Mouse (Mus musculus): ENCODE results near the gene Traf6. TPM values are rescaled to one million over a fixed set of nuclear protein-coding genes. Genes with fewer than 3 reads are reported as not detected.

Traf6 gene
- polyA plus RNA-seq, 1 experiment from 2014 or later = 13.7 TPM

DNA sequence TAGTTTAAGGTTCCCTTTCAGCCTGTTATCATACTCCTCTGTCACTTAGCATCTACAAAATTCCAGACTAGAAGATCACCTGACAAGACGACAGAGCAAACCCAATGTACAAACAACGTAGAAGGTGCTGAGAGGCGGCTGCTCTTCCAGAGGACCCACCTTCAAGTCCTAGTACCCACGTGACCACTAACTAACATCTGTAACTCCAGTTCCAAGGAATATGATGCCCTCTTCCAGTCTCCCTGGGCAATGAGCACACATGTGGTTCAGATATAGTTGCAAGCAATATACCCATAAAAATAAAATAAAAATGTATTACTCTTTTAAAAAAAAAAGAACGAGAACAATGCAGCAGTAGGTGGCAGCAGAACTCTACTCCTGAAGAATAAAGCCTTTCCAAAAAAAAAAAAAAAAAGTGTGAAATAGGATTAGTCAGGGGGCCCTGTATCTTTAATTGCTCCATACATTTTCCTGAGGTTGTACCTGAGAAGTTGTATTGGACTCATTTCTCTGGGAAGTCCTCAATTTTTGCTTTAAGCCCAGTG is 27.8 kb downstream of the Traf6 start:
- H3K9ac ChIP-seq = no peak overlapping the region
- no peak overlapping the region for H3K27ac ChIP-seq
- no peaks in the 10 kb centered on the region for H3K4me1 ChIP-seq
- no peak overlapping the region for H3K4me2 ChIP-seq (replicated peaks)
- H3K27me3 ChIP-seq (replicated peaks) = no peaks in the 10 kb centered on the region
- 52% methylated on average over 5 of the region's 5 CpGs for WGBS
- H3K9me3 ChIP-seq = no peaks in the 10 kb centered on the region
- H3K4me3 ChIP-seq = no peak overlapping the region
- peaks cover under 1% of the 10 kb centered on the region; the same call in 1 of the 2 replicates for H3K36me3 ChIP-seq
- ATAC-seq (ENCODE audit: low FRiP score, low read depth) = no peak

- no peaks in the 10 kb centered on the region for H3K4me1 ChIP-seq
- H3K36me3 ChIP-seq = no peaks in the 10 kb centered on the region
- no peaks in the 10 kb centered on the region for H3K9me3 ChIP-seq
- no peak overlapping the region for H3K9ac ChIP-seq
- ATAC-seq (ENCODE audit: low FRiP score, low read depth) = no peak
- no peak overlapping the region for H3K4me2 ChIP-seq (replicated peaks)
- H3K4me3 ChIP-seq = no peak overlapping the region
- WGBS = 86% methylated on average over 3 of the region's 3 CpGs
- H3K27ac ChIP-seq = no peak overlapping the region
- no peaks in the 10 kb centered on the region for H3K27me3 ChIP-seq (replicated peaks)
Measured at GRCm38 (mm10) chr2:101711608-101712007, 33.4 kb downstream of the Traf6 start.

DNA sequence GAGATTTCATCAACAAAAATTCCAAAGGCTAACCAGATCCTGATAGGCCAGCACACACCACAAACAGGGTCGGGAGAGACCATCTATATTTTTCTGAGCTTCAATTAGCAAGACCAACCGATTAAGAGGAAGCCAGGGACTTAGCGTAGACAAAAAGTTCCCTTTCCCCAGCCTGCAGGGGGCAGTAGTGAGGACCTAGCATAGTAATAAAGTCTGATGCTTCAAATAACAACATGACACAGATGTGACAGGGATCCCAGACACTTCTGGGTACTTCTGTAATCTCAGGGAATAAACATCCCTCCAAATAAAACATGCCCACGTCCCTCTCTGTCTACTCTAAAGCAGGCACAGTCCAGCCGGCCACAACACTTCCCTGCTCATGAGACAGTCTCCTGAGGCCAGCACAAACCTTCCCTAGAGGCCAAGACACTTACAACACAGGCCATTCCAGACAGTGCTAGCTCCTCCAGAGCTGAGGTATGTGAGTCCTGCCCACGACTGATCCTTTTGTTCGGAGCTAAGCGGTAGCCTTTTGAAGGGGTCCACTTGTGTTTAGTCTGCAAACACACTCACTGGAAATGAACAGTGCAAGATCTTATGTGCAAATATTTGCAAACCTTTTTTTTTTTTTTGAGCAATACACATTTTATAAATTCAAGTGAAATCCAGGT is 37.6 kb downstream of the Traf6 start:
- ATAC-seq (ENCODE audit: low FRiP score, low read depth) = no peak
- no peak overlapping the region for H3K4me3 ChIP-seq
- no peak overlapping the region for H3K4me2 ChIP-seq (replicated peaks)
- H3K9ac ChIP-seq = no peak overlapping the region
- H3K9me3 ChIP-seq = no peaks in the 10 kb centered on the region
- WGBS = 88% methylated on average over 8 of the region's 8 CpGs
- H3K4me1 ChIP-seq = no peaks in the 10 kb centered on the region
- no peaks in the 10 kb centered on the region for H3K27me3 ChIP-seq (replicated peaks)
- no peak overlapping the region for H3K27ac ChIP-seq
- H3K36me3 ChIP-seq = no peaks in the 10 kb centered on the region; the same call in 1 of the 2 replicates

DNA sequence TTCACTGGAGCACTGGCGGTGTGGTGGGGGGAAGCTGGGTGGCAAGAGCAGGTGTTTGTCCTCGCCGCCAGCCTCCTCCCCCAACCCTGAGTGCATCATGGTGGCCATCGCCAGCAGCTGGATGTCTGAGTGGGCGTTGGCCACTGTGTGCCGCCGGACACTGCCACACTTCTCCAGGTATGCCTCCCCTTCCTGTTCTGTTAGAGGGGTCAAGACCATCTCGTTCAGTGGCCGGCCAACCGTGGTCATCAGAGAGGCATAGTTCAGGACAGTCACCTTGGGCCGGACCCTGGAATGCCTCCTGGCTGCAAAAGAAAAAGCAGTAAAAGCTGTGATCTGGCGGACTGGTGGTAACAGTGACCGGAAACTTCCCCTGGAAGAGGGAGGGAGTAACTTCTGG is 38.9 kb downstream of the Traf6 start:
- no peak overlapping the region for H3K4me3 ChIP-seq
- no peak for ATAC-seq (ENCODE audit: low FRiP score, low read depth)
- no peaks in the 10 kb centered on the region for H3K4me1 ChIP-seq
- H3K27me3 ChIP-seq (replicated peaks) = no peaks in the 10 kb centered on the region
- no peak overlapping the region for H3K9ac ChIP-seq
- no peak overlapping the region for H3K4me2 ChIP-seq (replicated peaks)
- H3K36me3 ChIP-seq = no peaks in the 10 kb centered on the region; the same call in 1 of the 2 replicates
- H3K9me3 ChIP-seq = no peaks in the 10 kb centered on the region
- H3K27ac ChIP-seq = no peak overlapping the region
- WGBS = 98% methylated on average over 13 of the region's 13 CpGs

DNA sequence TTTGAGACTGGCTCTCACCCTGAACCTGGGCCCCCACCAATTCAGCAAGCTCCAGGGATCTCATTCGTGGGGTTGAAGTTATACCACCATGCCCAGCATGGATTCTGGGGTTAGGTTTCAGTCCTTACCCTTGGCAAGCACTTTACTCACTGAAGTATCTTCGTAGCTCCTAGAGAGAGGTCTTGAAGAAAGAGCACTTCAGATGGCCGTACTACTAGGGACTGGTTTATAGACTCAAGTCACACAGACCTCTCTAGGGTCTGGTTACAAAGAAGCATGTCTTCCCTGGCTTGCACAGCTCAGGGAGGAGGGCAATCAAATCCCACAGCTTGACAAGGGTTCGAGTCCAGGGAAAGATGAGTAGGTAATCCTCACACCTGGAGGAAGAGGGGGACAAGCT is 43.6 kb downstream of the Traf6 start:
- Histone ChIP-seq H3K27ac (no peak overlapping the region), H3K4me1 (peaks cover 15% of the 10 kb centered on the region), H3K4me2 (replicated peaks) (no peak overlapping the region), H3K27me3 (replicated peaks) (no peaks in the 10 kb centered on the region), H3K4me3 (no peak overlapping the region), H3K9ac (no peak overlapping the region), H3K36me3 (no peaks in the 10 kb centered on the region; the same call in 1 of the 2 replicates), H3K9me3 (no peaks in the 10 kb centered on the region)
- 83% methylated on average over 4 of the region's 4 CpGs for WGBS
- no peak for ATAC-seq (ENCODE audit: low FRiP score, low read depth)

- 26% methylated on average over 8 of the region's 8 CpGs for WGBS
- H3K9ac ChIP-seq = no peak overlapping the region
- H3K27me3 ChIP-seq (replicated peaks) = no peaks in the 10 kb centered on the region
- peaks cover 15% of the 10 kb centered on the region for H3K4me1 ChIP-seq
- peak overlapping the region; percentile 43; the same call in 1 of the 2 replicates for H3K27ac ChIP-seq
- H3K36me3 ChIP-seq = no peaks in the 10 kb centered on the region
- no peak overlapping the region for H3K4me3 ChIP-seq
- no peaks in the 10 kb centered on the region for H3K9me3 ChIP-seq
- no peak overlapping the region for H3K4me2 ChIP-seq (replicated peaks)
- peak; percentile 79 for ATAC-seq (ENCODE audit: low FRiP score, low read depth)
Measured at GRCm38 (mm10) chr2:101722370-101723332, 44.4 kb downstream of the Traf6 start.

DNA sequence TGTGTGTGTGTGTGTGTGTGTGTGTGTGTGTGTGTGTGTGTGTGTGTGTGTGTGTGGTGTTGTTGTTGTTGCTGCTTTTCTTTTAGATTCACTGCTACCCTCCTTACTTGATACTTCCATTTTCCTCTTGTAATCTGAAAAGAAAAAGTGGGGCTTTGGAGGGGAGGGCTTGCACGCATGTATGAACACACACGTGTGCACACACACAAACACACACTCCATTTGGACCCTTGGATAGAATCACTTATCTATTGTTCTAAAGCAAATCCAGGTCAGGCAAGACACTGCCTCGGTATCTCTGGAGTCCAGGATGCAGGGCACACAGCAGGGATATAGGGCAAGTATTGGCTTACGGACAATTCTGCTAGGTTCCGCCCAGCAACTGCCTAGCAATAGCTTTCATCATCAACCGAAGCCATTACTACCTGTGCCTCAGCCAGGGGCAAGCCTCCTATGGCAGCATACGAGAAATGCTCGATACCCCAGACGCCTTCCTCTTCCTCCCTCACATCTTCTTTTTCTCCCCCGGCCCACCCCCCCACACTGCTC is 45.2 kb downstream of the Traf6 start:
- no peak overlapping the region for H3K4me2 ChIP-seq (replicated peaks)
- 0 out of 2 replicates have a peak overlapping the region, but pooled peaks have one; percentile 43 for H3K27ac ChIP-seq
- no peaks in the 10 kb centered on the region for H3K27me3 ChIP-seq (replicated peaks)
- H3K4me1 ChIP-seq = peaks cover 15% of the 10 kb centered on the region
- H3K9ac ChIP-seq = no peak overlapping the region
- H3K36me3 ChIP-seq = no peaks in the 10 kb centered on the region
- H3K9me3 ChIP-seq = no peaks in the 10 kb centered on the region
- H3K4me3 ChIP-seq = no peak overlapping the region
- 0 out of 2 replicates have a peak, but pooled peaks have one; percentile 30 for ATAC-seq (ENCODE audit: low FRiP score, low read depth)
- 39% methylated on average over 10 of the region's 10 CpGs for WGBS

- H3K27me3 ChIP-seq (replicated peaks) = no peaks in the 10 kb centered on the region
- no peak overlapping the region for H3K9ac ChIP-seq
- H3K27ac ChIP-seq = no peak overlapping the region
- H3K4me3 ChIP-seq = no peak overlapping the region
- H3K36me3 ChIP-seq = no peaks in the 10 kb centered on the region
- H3K4me1 ChIP-seq = peaks cover 9% of the 10 kb centered on the region
- no peak overlapping the region for H3K4me2 ChIP-seq (replicated peaks)
- no peaks in the 10 kb centered on the region for H3K9me3 ChIP-seq
- ATAC-seq (ENCODE audit: low FRiP score, low read depth) = no peak
Measured at GRCm38 (mm10) chr2:101727787-101728186, 49.6 kb downstream of the Traf6 start.

- Histone ChIP-seq H3K4me3 (no peak overlapping the region), H3K36me3 (no peaks in the 10 kb centered on the region), H3K4me1 (no peaks in the 10 kb centered on the region), H3K9ac (no peak overlapping the region), H3K9me3 (no peaks in the 10 kb centered on the region), H3K4me2 (replicated peaks) (no peak overlapping the region), H3K27ac (no peak overlapping the region), H3K27me3 (replicated peaks) (no peaks in the 10 kb centered on the region)
- ATAC-seq (ENCODE audit: low FRiP score, low read depth) = no peak
- 50% methylated on average over 1 of the region's 1 CpGs for WGBS
Measured at GRCm38 (mm10) chr2:101729472-101729871, 51.2 kb downstream of the Traf6 start.

GRCm38 (mm10) chr2:101730972-101731371 is 52.7 kb downstream of the Traf6 start:
- no peaks in the 10 kb centered on the region for H3K9me3 ChIP-seq
- H3K4me2 ChIP-seq (replicated peaks) = no peak overlapping the region
- H3K27ac ChIP-seq = no peak overlapping the region
- no peaks in the 10 kb centered on the region for H3K27me3 ChIP-seq (replicated peaks)
- no peak overlapping the region for H3K9ac ChIP-seq
- no peaks in the 10 kb centered on the region for H3K36me3 ChIP-seq
- no peaks in the 10 kb centered on the region for H3K4me1 ChIP-seq
- ATAC-seq (ENCODE audit: low FRiP score, low read depth) = no peak
- H3K4me3 ChIP-seq = no peak overlapping the region

GRCm38 (mm10) chr2:101732777-101733210 is 54.6 kb downstream of the Traf6 start:
- no peaks in the 10 kb centered on the region for H3K9me3 ChIP-seq
- no peaks in the 10 kb centered on the region for H3K4me1 ChIP-seq
- 94% methylated on average over 10 of the region's 10 CpGs for WGBS
- no peak overlapping the region for H3K27ac ChIP-seq
- H3K27me3 ChIP-seq (replicated peaks) = no peaks in the 10 kb centered on the region
- no peaks in the 10 kb centered on the region for H3K36me3 ChIP-seq
- ATAC-seq (ENCODE audit: low FRiP score, low read depth) = no peak
- H3K4me2 ChIP-seq (replicated peaks) = no peak overlapping the region
- H3K9ac ChIP-seq = no peak overlapping the region
- no peak overlapping the region for H3K4me3 ChIP-seq

- no peak for ATAC-seq (ENCODE audit: low FRiP score, low read depth)
- Histone ChIP-seq H3K36me3 (no peaks in the 10 kb centered on the region), H3K4me2 (replicated peaks) (no peak overlapping the region), H3K4me1 (no peaks in the 10 kb centered on the region), H3K27ac (no peak overlapping the region), H3K9ac (no peak overlapping the region), H3K27me3 (replicated peaks) (no peaks in the 10 kb centered on the region), H3K9me3 (no peaks in the 10 kb centered on the region), H3K4me3 (no peak overlapping the region)
- 84% methylated on average over 3 of the region's 3 CpGs for WGBS
Measured at GRCm38 (mm10) chr2:101733564-101733963, 55.3 kb downstream of the Traf6 start.

All from neural tube, embryonic 12.5 days (tissue).